Mouse (Mus musculus) ES-E14 (cell line): ENCODE data around the gene AI413582. TPM values are rescaled to one million over a fixed set of nuclear protein-coding genes. Genes with fewer than 3 reads are reported as not detected.

Experiments used
- DNase-seq: peaks from one replicate; pipeline ENCODE4 v3.0.0-alpha.2; 2013; ENCODE audit warnings: low read depth, low spot score
- H3K27ac ChIP-seq: 2 replicates; pipeline ENCODE4 v1.5.1; 2012; ENCODE audit warnings: low read depth, mild to moderate bottlenecking, low read length, moderate library complexity, mixed read lengths; ENCODE audit not compliant: poor library complexity, insufficient read depth, severe bottlenecking
- H3K36me3 ChIP-seq: 2 replicates; pipeline ENCODE4 v1.6.1; 2012; ENCODE audit warnings: mild to moderate bottlenecking, low read length, moderate library complexity, mixed read lengths; ENCODE audit not compliant: control insufficient read depth, poor library complexity, insufficient read depth, severe bottlenecking
- H3K4me1 ChIP-seq, 2 experiments: fragments of 150-350 bp in 1 of 2; sonication (generic) in 1 of 2; 2 replicates each; pipeline ENCODE4 v1.6.1; 2012; ENCODE audit warnings: low read length in 2 of 2, mild to moderate bottlenecking in 1 of 2, mixed read lengths in 1 of 2; ENCODE audit not compliant: control insufficient read depth in 2 of 2, insufficient read depth in 2 of 2, poor library complexity in 1 of 2
- H3K4me3 ChIP-seq, 2 experiments: fragments of 150-350 bp in 1 of 2; sonication (generic) in 1 of 2; 2 replicates each; pipeline ENCODE4 v1.5.1; 2012; ENCODE audit warnings: low read length in 2 of 2, low read depth in 1 of 2, mild to moderate bottlenecking in 1 of 2, mixed read lengths in 1 of 2; ENCODE audit not compliant: insufficient read depth in 1 of 2, poor library complexity in 1 of 2, severe bottlenecking in 1 of 2
- H3K9ac ChIP-seq: 2 replicates; pipeline ENCODE4 v1.6.1; 2012; ENCODE audit warnings: low read depth, mild to moderate bottlenecking, low read length, mixed read lengths; ENCODE audit not compliant: poor library complexity, insufficient read depth, severe bottlenecking
- H3K9me3 ChIP-seq: fragments of 150-350 bp; sonication (generic); 2 replicates; pipeline ENCODE4 v1.6.1; 2012; ENCODE audit warnings: low read depth, mild to moderate bottlenecking, low read length; ENCODE audit not compliant: control insufficient read depth, insufficient read depth
- CHD2 ChIP-seq: IDR thresholded peaks from 2 replicates; pipeline ENCODE4 v1.6.1; 2014; ENCODE audit warnings: mild to moderate bottlenecking, low read depth, low read length, inconsistent platforms
- HCFC1 ChIP-seq: IDR thresholded peaks from 2 replicates; pipeline ENCODE4 v1.6.1; 2012; ENCODE audit warnings: low read length, inconsistent platforms, borderline replicate concordance; ENCODE audit not compliant: insufficient read depth
- MAFK ChIP-seq: IDR thresholded peaks from 2 replicates; pipeline ENCODE4 v1.6.1; 2014; ENCODE audit warnings: mild to moderate bottlenecking, low read depth, low read length, inconsistent platforms; ENCODE audit not compliant: insufficient read depth
- ZC3H11A ChIP-seq: IDR thresholded peaks from 2 replicates; pipeline ENCODE4 v1.6.1; 2012; ENCODE audit warnings: low read depth, mild to moderate bottlenecking, inconsistent platforms, low read length, borderline replicate concordance
- ZNF384 ChIP-seq: IDR thresholded peaks from 2 replicates; pipeline ENCODE4 v1.6.1; 2012; ENCODE audit warnings: low read depth, low read length, inconsistent platforms
- in situ Hi-C, 2 experiments: fragments of 600-800 bp; cut with MboI; formaldehyde crosslinking; loops; one replicate each; pipeline ENCODE4 v1.15.1; 2025; ENCODE audit warnings: low sequenced_read_pairs in 2 of 2, inconsistent platforms in 1 of 2; ENCODE audit not compliant: unreplicated experiment in 2 of 2
- total RNA-seq: library from RNA; depleted of rRNA; stranded (reverse); fragments of 300-350 nt; gene quantifications from 2 replicates; pipeline ENCODE4 v1.2.3, GENCODE M21; 2012

The AI413582 gene
- total RNA-seq, 1 experiment, result 9.2 TPM

- H3K36me3 ChIP-seq, result peaks cover 15% of the 10 kb centered on the region
- H3K9ac ChIP-seq, result peak overlapping the region; percentile 63
- peak overlapping the region; percentile 45 to 63 for H3K4me3 ChIP-seq
- TF ChIP-seq ZNF384 (no peak), MAFK (no peak), CHD2 (no peak), HCFC1 (no peak), ZC3H11A (no peak)
- in situ Hi-C loops, result no loop called here
- no peaks in the 10 kb centered on the region for H3K9me3 ChIP-seq
- H3K4me1 ChIP-seq, result peaks cover 7 to 10% of the 10 kb centered on the region in 2 experiments; a peak in 3 of 4 replicates
- H3K27ac ChIP-seq, result no peak overlapping the region; the same call in 1 of the 2 replicates
- no peak for DNase-seq
These were observed 349 bp upstream of the AI413582 start for GRCm38 (mm10) chr17:27565942-27566267.

GRCm38 (mm10) chr17:27564391-27565162, 979 bp downstream of the AI413582 start:
- Histone ChIP-seq H3K9ac (peak overlapping the region; percentile 59), H3K9me3 (no peaks in the 10 kb centered on the region), H3K4me3 (peak overlapping the region; percentile 69), H3K4me1 (peaks cover 7 to 13% of the 10 kb centered on the region in 2 experiments; a peak in 3 of 4 replicates), H3K27ac (peak overlapping the region; percentile 6; the same call in 1 of the 2 replicates), H3K36me3 (peaks cover 26% of the 10 kb centered on the region)
- in situ Hi-C loops, result no loop called here
- no peak for DNase-seq
- TF ChIP-seq ZNF384, result no peak
- no peak for TF ChIP-seq MAFK
- no peak for TF ChIP-seq HCFC1
- no peak for TF ChIP-seq CHD2
- TF ChIP-seq ZC3H11A, result no peak

GRCm38 (mm10) chr17:27563771-27564244, 1.7 kb downstream of the AI413582 start:
- Histone ChIP-seq H3K36me3 (peaks cover 26% of the 10 kb centered on the region), H3K9ac (no peak overlapping the region), H3K4me1 (peaks cover 7 to 13% of the 10 kb centered on the region in 2 experiments; a peak in 3 of 4 replicates), H3K4me3 (no peak overlapping the region), H3K9me3 (no peaks in the 10 kb centered on the region), H3K27ac (no peak overlapping the region)
- TF ChIP-seq MAFK (no peak), HCFC1 (no peak), ZC3H11A (no peak), ZNF384 (no peak), CHD2 (no peak)
- in situ Hi-C loops, result no loop called here
- no peak for DNase-seq

GRCm38 (mm10) chr17:27561809-27562526, 3.6 kb downstream of the AI413582 start:
- DNase-seq, result no peak
- peaks cover 28% of the 10 kb centered on the region for H3K36me3 ChIP-seq
- TF ChIP-seq ZNF384 (no peak), MAFK (peak; percentile 74; the same call in 1 of the 2 replicates)

More at GRCm38 (mm10) chr17:27561809-27562526, 3.6 kb downstream of the AI413582 start:
- peak overlapping the region; percentile 62 for H3K27ac ChIP-seq
- no peaks in the 10 kb centered on the region for H3K9me3 ChIP-seq
- H3K9ac ChIP-seq, result peak overlapping the region; percentile 7; the same call in 1 of the 2 replicates
- in situ Hi-C loops, result no loop called here
- H3K4me3 ChIP-seq, result no peak overlapping the region
- H3K4me1 ChIP-seq, result peaks cover 7 to 13% of the 10 kb centered on the region in 2 experiments; a peak in 3 of 4 replicates
